Mouse (Mus musculus): ENCODE data around the gene Gm5072. TPM values are rescaled to one million over a fixed set of nuclear protein-coding genes. Genes with fewer than 3 reads are reported as not detected.
"Not testable (repeated sequence)": the region's sequence is repeated elsewhere in the genome, so short reads cannot be mapped to it uniquely, and the experiment has no call there.

Gm5072 gene
- polyA plus RNA-seq (2016; fragmentation: Nextera tagmentation; extraction: Ambion mirVana) = not detected in 2 replicates

- not testable (repeated sequence) for ATAC-seq (ENCODE audit: low FRiP score, low read depth); H3K36me3 ChIP-seq; H3K27ac ChIP-seq; H3K9me3 ChIP-seq; H3K4me1 ChIP-seq; H3K27me3 ChIP-seq (replicated peaks); H3K4me3 ChIP-seq; H3K4me2 ChIP-seq (replicated peaks); H3K9ac ChIP-seq
- no CpG with 5 or more reads among the region's 5 CpGs for WGBS
These were observed at the start of gene Gm5072 for GRCm38 (mm10) chrX:91392200-91392599. TSS of gene Gm5072 (plus strand) at chrX:91392500.

Other genes with a start within 250 kb of the Gm5072 start
- gene Mageb2, start 60.8 kb upstream of the Gm5072 start, polyA plus RNA-seq (2016; fragmentation: Nextera tagmentation; extraction: Ambion mirVana) = not detected in 2 replicates
- not detected in 2 replicates for gene Gm8914, start 87.6 kb downstream of the Gm5072 start, polyA plus RNA-seq (2016; fragmentation: Nextera tagmentation; extraction: Ambion mirVana)
- not detected in 2 replicates for gene 1700084M14Rik, start 183.4 kb downstream of the Gm5072 start, polyA plus RNA-seq (2016; fragmentation: Nextera tagmentation; extraction: Ambion mirVana)
- gene Gm14781, start 239.7 kb downstream of the Gm5072 start, polyA plus RNA-seq (2016; fragmentation: Nextera tagmentation; extraction: Ambion mirVana) = not detected in 2 replicates

Data from neural tube, embryonic 12.5 days (tissue).